In genomic region chr10:108433976-108434375, GRCm38 (mm10) we compare ENCODE assay signal across 9 mouse cellular contexts.
DNase-seq lines count a peak whose midpoint lies in the region; ATAC-seq and TF ChIP-seq lines count a peak whose summit lies in the region.
"Had no signal": no experiment of that assay in that cellular context is flagged by ENCODE, and none has a peak within 500 bp of the region (broad histone marks: within the 10 kb centered on the region; RNA-seq: fewer than 3 reads in every experiment).

No protein-coding gene starts in this region.

- peak overlapping the region; percentile 19 for H3K4me3 ChIP-seq in lung, adult 2 months (replicated peaks; ENCODE audit: extremely low read depth, low read depth, low read length)
- no peak overlapping the region for H3K4me3 ChIP-seq in forebrain, embryonic 13.5 days
- no peak overlapping the region for H3K4me3 ChIP-seq in kidney, embryonic 15.5 days (replicated peaks)
- no peak overlapping the region for H3K4me3 ChIP-seq in neural tube, embryonic 15.5 days (replicated peaks)

- no peak for DNase-seq in lung, adult 2 months
- no peak for DNase-seq in lung, postnatal 14 days
- DNase-seq in gastrocnemius, adult 18-20 months (ENCODE audit: low spot score) = no peak
- DNase-seq in right cerebral cortex, adult 18-20 months = no peak
- DNase-seq: thymus, postnatal 14 days had no signal

- H3K4me2 ChIP-seq in forebrain, embryonic 13.5 days = peak overlapping the region; percentile 42
- H3K4me2 ChIP-seq in kidney, embryonic 15.5 days = peak overlapping the region; percentile 47
- H3K4me2 ChIP-seq in neural tube, embryonic 15.5 days = peak overlapping the region; percentile 43

- H3K36me3 ChIP-seq in forebrain, embryonic 13.5 days (ENCODE audit: poor library complexity, severe bottlenecking) = no peaks in the 10 kb centered on the region
- no peaks in the 10 kb centered on the region for H3K36me3 ChIP-seq in kidney, embryonic 15.5 days
- no peaks in the 10 kb centered on the region for H3K36me3 ChIP-seq in neural tube, embryonic 15.5 days

- H3K9me3 ChIP-seq in forebrain, embryonic 13.5 days (replicated peaks) = no peaks in the 10 kb centered on the region
- no peaks in the 10 kb centered on the region for H3K9me3 ChIP-seq in kidney, embryonic 15.5 days (replicated peaks)
- no peaks in the 10 kb centered on the region for H3K9me3 ChIP-seq in neural tube, embryonic 15.5 days (replicated peaks)

- H3K27me3 ChIP-seq in forebrain, embryonic 13.5 days = no peaks in the 10 kb centered on the region
- H3K27me3 ChIP-seq in kidney, embryonic 15.5 days = no peaks in the 10 kb centered on the region
- no peaks in the 10 kb centered on the region for H3K27me3 ChIP-seq in neural tube, embryonic 15.5 days (replicated peaks)

- no peak for TF ChIP-seq POLR2A in lung, adult 2 months (IDR thresholded peaks at IDR 0.05; ENCODE audit: borderline replicate concordance, extremely low read depth, low read depth, low read length)

- ATAC-seq in forebrain, embryonic 13.5 days = peak; percentile 54; the same call in 1 of the 2 replicates
- ATAC-seq in kidney, embryonic 15.5 days (replicated peaks; ENCODE audit: low FRiP score) = peak; percentile 61
- ATAC-seq in neural tube, embryonic 15.5 days (ENCODE audit: low FRiP score) = no peak
- no peak for ATAC-seq in inflammation-experienced regulatory T-cells, adult 6 months

- H3K27ac ChIP-seq in forebrain, embryonic 13.5 days = no peak overlapping the region
- peak overlapping the region; percentile 75 for H3K27ac ChIP-seq in kidney, embryonic 15.5 days
- no peak overlapping the region for H3K27ac ChIP-seq in neural tube, embryonic 15.5 days (replicated peaks)

- H3K9ac ChIP-seq in forebrain, embryonic 13.5 days = no peak overlapping the region
- no peak overlapping the region for H3K9ac ChIP-seq in kidney, embryonic 15.5 days
- H3K9ac ChIP-seq in neural tube, embryonic 15.5 days (replicated peaks) = no peak overlapping the region

- H3K4me1 ChIP-seq in lung, adult 2 months (ENCODE audit: control insufficient read depth, insufficient read depth, low read length) = peaks cover 5% of the 10 kb centered on the region; the same call in 1 of the 2 replicates
- H3K4me1 ChIP-seq in forebrain, embryonic 13.5 days = peaks cover 8% of the 10 kb centered on the region; the same call in 1 of the 2 replicates
- H3K4me1 ChIP-seq in kidney, embryonic 15.5 days = peaks cover 42% of the 10 kb centered on the region
- H3K4me1 ChIP-seq in neural tube, embryonic 15.5 days = no peaks in the 10 kb centered on the region

- no peak for TF ChIP-seq CTCF in lung, adult 2 months (IDR thresholded peaks at IDR 0.05; ENCODE audit: insufficient read depth, low read length)

- 15% methylated on average over 15 of the region's 15 CpGs for WGBS in lung, adult 2 months
- WGBS in forebrain, embryonic 13.5 days = 9% methylated on average over 15 of the region's 15 CpGs
- 9% methylated on average over 15 of the region's 15 CpGs for WGBS in kidney, embryonic 15.5 days
- 11% methylated on average over 15 of the region's 15 CpGs for WGBS in neural tube, embryonic 15.5 days

Comparison
In these comparisons a context has a peak if more than half of its experiments do, and no peak if none do; other contexts are left out.
1. ATAC-seq: peak in forebrain, embryonic 13.5 days (single experiment) and kidney, embryonic 15.5 days (single experiment); none in neural tube, embryonic 15.5 days (single experiment) and inflammation-experienced regulatory T-cells, adult 6 months (single experiment).
2. Peak in every context shown above with its lines, with median percentiles within 50 percentile points of each other: H3K4me2 ChIP-seq.